Comparison of ENCODE assay signal across 1 mouse cellular context in the genomic region with DNA sequence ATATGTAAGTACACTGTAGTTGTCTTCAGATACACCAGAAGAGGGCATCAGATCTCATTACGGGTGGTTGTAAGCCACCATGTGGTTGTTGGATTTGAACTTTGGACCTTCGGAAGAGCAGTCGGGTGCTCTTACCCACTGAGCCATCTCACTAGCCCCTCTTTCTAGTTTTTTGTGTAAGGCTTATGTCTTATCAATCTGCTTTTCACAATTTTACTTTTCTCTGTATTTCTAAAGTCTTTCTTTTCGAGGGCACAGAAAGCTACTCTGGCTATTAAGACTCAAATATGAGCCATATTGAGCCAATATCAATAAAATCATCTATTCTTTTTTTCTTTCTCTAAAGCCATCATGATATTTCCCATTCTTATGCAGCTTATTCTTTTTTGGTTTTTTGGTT.
A peak's percentile ranks its signal among the peaks of the same experiment; 100 is the strongest.
TF ChIP-seq lines count a peak whose summit lies in the region.

No protein-coding gene starts in this region.

TF ChIP-seq in MEL, 35 proteins besides CTCF, POLR2A, EP300 and RAD21:
- peak; percentile 41; the same call in 1 of the 2 replicates for TF ChIP-seq ZMIZ1 (IDR thresholded peaks at IDR 0.05; ENCODE audit: low read depth, low read length)
- peak; percentile 71 for TF ChIP-seq TBP (IDR thresholded peaks at IDR 0.05; ENCODE audit: low read depth, low read length)
- 0 out of 2 replicates have a peak, but pooled peaks have one; percentile 5 for TF ChIP-seq ZNF384 (IDR thresholded peaks at IDR 0.05; ENCODE audit: low read depth, low read length)
